Mouse (Mus musculus) T-cell, adult 2 months (primary cell): Measurements from ENCODE around the gene Cpn2.

Source experiments
- DNase-seq: peaks from one replicate; pipeline ENCODE4 v3.0.0; 2022; ENCODE audit warnings: low spot score

Gene Cpn2

DNA sequence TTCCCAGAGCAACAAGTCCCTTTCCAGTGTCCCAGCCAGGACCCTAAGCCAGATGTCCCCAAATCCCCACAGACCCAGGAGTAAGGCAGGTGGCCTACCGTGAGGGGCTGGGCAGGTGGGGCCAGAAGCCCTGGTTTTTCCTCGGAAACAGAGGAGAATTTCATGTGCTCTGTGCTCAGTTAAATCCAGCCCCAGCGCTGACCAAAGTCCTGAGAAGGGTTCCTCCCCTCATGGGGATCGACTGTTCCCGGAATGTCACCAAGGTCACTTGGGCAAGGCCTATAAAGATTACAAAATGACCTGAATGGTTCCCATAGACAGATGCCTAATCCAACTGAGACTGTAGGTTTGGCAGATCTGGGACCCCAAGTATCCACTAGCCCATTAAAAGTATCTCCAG, at the start of gene Cpn2:
TSS of gene Cpn2 (minus strand) at position 141 of the 400 bp plus-strand sequence.
- DNase-seq: no peak

DNA sequence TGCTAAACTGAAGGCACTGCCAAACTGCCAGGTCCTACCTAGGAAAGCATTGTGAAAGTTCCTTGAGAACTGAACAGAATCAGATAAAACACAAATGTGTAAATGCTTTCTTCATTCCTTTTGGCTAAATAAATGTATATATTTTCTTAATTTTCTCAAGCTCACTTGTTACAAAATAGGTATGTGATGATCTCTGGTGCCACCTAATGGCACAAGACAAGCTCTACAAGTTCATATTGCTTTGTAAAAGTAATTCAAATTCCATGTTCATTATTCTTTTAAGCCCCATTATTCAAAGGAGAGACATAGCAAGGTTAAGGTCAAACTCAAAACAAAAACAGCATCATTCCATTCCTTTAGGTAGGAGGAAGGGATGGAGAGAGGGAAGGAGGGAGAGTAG, 46.9 kb upstream of the Cpn2 start:
- DNase-seq: no peak

DNA sequence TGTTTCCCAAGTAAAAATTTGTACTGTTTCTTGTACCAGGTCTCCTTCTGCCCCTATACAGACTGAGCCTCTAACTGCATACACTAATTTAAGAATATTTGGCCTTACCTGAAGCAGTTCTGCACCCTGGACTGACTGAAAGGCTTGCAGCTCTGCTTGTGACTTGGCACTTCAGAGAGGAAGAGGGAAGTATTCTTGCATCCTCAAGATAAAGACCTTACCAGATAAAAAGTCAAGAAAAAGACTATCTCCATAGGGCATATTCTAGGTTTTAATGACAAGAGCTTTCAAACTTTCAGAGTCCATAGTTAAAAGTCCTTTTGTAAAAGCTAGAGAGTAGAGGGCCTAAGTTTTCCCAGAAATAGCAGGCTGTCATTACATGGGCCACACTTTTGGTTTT, 43.3 kb upstream of the Cpn2 start, which contains the start of gene Gp5:
TSS of gene Gp5 (minus strand) at position 133 of the 400 bp plus-strand sequence.
- no peak for DNase-seq

DNA sequence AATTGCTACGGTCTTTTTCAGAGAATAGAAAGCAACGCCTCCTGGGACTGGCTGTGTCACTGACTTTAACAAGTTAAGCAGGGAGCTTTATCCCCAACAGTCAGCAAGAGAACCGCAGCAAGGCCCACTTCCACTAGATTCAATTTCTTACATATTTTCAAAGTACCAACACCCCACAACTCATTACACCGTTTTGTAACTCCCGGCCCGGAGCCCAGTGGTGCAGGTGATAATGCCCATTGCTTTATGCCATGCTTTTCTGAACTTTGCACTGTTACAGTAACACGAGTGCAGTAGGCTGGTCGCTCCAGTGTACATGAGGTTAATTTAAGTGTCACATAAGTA, 42.8 kb upstream of the Cpn2 start:
- no peak for DNase-seq

DNA sequence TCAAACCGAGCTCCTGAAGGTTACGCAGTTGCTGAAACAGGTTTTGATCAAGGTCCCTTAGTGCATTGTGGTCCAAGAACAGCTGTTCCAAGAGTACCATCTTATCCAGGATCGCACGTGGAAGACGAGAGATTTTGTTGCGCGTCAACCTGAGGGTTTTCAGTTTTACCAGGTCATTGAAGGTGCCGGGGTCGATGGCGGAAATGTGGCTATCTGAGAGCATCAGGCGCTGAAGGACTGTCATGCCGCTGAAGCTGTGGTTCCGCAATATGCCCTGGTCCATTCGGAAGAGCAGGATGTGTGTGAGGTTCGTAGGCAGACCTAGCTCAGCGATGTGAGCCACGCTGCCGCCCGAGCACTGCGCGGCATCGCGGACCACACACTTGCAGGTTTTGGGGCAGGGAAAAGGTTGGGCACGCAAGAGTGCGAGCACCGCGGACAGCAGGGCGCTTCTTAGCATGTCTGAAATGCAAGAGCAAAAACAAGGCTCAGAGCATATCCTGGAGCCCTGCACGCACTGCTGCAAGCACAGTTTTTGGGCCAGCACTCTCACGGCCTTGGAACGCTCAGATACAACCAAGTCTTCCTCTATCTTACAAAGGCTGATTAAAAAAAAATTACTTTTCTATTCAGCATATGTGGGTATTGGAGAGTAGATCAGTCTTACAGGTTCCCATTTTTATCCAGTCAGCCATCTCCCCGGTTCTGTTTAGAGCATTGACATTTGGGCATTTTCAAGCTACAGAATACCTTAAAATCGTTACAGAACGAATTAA, 42.3 kb upstream of the Cpn2 start:
- DNase-seq: peak; percentile 8

DNA sequence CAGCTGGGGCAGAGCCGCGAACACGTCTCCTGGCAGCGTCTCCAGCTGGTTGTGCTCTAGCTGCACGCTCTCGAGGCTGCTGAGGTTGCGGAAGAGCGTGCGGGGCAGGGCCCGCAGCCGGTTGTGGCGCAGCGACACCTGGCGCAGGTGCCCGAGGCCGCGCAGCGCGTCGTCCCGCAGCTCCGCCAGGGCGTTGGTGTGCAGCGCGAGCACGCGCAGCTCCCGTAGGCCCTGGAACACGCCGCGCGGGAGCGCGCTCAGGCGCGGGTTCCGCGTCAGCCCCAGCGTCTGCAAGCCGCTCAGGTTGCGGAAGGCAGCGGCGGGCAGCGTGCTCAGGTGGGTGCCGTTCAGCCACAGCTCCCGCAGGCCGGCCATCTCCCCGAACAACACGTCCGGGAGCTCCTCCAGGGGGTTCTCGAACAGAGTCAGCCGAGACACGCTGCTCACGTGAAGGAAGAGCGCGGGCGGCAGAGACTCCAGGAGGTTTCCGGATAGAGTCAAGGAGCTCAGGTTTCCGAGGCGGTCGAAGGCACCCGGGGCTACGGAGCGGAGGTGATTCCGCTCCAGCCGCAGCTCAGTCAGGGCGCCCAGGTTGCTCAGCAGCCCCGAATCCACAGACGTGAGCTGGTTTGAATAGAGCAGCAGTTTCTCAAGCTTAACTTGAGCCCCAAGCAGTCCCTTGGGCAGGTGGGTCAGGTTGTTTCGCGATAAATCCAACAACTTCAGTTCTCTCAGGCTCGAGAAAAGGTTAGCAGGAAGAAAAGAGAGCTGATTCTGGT, 41.5 kb upstream of the Cpn2 start:
- DNase-seq: peak; percentile 48

DNA sequence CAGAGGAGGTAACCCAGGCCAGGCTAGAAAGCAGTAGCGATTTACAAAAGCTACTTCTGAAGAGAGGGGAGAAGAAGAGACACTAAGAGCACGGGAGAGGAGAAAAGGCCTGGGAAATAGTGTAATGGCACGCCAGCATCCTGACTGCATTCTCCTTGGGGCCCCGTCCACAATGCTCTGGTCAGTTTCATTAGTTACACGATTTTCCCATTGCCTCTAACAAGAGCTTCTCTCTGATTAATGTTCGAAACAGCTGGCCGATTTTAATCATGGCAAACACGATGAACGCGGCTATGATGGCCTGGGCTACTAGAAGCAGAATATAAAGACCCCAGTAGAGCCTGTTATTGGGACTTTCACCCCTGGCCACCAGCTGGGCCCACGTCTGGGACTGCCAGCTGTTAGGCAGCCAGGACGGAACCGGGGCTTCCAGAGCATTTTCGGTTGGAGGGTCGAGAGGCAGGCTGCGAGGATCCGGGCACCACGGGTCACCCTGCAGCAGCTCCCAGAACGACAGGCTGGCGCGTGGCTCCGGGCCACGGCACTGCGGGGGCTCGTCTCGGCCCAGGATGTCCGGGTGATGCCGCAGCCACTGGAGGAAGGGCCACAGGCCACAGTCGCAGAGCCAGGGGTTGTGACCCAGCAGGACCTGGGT, 40.8 kb upstream of the Cpn2 start:
- DNase-seq: no peak

DNA sequence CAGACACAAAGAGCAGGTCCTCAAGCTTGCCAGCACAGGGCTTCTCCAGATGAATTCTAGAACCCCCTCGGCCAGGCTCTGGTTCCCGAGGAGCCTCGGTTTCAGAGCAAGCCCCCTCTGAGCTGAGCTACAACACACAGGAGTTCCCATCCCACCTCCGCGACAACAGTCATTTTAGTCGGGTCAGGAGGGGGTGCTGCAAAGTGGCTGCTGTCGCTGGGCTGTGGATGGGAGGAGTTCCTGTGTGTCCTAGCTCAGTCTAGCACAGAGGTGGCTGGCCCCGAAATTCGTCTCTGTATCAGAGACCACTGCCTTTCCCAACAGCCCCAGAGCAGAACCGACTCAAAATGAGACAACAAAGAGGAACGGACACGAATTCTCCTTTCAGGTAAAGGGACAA, 40.0 kb upstream of the Cpn2 start:
- DNase-seq: no peak

DNA sequence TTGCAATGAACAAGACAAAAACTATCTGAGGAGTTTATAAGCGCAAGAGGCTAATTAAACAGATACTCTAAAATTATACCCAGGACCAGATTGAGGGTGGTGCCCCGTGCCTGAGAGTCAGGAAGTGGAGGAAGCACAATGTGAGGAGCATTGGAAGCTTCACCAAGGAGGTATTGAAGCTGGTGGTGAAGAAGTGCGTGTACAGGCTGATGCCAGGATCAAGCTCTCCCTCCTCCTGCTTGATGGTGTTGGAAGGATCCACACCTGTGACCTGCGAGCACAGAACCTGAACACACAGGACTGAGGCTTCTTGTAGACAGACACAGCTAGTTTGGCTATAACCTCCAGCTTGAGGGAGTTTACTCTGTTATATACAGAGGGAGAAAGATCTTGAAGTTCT, 38.8 kb upstream of the Cpn2 start:
- DNase-seq: no peak

DNA sequence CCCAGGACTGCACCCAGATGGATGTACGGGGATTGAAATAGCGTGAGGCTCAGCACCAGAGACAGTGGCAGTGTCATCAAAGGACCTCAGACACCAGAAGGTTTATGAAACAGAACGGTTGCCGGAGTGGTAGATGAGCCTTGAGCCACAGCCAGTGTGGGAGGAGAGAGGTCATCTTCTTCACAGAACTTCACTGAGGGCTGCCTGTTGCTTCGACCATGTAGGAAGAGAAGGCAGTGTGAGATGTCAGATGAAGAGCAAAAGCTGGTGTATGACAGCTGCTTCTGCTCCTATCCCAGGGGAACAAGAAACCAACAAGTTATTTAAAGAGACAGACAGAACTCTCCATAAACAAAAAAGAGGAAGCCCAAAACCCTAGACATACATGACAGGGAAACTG, 36.9 kb upstream of the Cpn2 start:
- DNase-seq: no peak

DNA sequence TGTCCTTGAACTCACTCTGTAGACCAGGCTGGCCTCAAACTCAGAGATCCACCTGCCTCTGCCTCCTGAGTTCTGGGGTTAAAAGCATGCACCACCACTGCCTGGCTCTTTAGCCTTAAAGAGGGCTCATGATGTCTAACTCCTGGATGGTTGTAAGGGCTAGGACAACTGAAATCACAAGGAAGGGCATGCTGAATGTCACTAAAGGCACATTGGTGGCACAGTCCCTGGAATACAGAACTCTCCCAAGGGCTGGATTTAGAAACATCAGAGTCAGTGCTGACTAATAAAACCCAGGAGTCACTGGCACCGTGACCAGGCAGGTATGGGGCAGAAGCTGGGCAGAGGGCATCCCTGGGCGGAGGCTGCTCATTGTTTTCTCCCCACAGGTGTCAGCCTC, 36.1 kb upstream of the Cpn2 start:
- no peak for DNase-seq

DNA sequence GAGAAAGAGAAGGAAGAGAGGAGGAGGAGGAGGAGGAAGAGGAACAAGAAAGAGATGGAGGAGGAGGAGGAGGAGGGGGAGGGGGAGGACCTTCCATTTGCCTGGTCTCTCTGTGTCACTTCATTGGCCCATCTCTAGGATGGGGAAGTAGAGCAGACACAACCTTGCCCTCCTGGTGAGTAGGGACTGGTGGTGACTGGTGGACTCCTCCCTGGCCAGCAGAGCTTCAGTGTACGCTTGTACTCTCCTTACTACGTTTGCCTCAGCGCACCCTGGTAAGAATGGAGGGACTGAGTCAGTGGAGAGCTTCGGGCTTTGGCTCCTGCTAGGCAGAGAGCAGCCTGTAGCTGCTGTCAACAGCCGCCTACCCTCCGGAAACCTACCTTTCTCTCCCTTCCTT, 35.4 kb upstream of the Cpn2 start:
- DNase-seq: no peak

DNA sequence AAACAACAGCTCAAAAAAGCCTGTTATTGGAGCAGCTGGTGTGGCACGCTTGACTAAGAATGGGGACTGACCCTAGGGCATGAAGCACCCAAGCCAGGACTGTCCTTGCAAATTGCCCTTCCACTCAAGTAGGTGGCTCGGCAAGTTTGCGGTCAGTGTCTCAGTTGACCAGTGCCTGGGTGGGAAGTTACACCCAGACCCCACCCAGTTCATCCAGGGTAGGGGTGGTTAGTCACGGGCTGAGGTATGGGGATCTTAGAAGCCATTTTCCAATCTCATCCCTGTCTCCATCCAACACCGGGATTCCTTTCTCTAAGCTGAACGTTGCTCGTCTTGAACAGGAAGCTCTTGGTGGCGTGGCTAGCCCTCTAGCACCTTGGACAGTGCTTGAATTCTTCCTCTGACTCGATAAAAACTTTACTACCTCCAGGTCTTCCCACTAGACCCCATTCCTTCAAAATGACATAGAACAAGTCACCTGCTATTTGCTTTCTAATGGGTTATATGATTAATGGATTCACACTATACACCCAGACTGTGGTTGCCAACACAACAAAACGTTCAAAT, 32.5 kb upstream of the Cpn2 start:
- no peak for DNase-seq

DNA sequence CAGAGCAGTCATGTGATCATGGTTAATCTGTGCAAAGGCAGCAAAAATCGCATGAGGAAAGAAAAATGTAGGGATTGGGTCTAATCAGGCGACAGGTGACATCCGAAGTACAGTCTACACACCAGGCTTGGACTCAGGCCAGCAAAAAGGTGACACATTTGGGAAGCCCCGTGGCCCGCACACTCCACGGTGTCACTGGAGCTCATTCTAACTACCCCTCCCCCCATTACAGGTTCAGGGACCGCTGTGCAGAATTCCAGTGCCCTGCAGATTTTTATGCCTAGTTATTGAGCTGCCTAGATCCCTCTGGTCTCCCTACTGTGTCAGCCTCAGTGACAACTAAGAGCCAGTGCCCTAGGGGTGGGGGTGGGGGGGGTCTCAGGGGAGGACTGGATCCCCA, 30.2 kb upstream of the Cpn2 start:
- DNase-seq: no peak

DNA sequence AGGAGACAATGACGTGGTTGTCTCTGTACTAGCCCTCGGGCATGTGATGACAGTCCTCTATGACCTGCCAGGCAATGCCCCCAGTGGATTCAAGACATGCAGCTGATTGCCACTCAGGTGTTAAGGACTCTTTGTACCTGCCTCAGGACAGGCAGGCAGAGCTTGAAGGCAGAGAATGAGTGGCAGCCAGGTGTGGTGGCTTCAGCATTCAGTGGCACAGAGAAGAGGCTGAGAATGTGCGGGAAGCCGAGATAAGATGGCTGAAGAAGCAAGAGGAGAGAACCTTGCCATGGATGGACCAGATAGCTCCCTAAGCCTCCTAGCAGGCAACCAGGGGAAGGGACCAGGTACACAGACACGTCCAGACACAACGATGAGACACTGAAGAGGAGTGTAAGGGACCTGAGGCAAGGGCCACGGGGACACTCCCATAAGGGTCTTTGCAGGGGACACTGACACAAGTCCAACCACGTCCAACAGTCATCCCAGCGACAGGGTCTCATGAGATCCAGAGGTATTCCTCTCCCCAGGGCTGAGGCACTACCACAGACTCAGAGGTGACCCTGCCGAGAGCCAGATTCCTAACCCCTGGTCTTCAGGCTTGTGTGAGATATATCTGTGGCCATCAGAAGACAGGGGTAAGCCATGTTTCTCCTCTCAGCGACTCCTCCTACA, 29.4 kb upstream of the Cpn2 start:
- DNase-seq: no peak

DNA sequence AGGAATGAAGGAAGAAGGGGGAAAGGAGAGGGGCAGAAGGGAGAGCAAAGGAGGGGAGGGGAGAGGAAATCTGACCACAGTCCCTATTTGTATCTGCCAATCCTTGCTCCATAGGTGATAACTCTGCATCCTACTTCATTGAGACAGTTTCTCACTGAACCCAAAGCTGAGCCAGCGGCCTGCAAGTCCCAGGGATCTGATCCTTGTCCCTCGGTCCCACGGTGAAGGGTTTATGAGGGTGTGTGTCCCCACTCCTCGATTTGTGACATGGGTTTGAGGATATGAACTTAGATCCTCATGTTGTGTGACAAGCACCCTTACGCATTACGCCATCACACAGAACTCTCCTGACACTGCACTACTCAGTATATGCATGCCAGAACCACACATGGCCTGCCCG, 27.8 kb upstream of the Cpn2 start:
- no peak for DNase-seq

DNA sequence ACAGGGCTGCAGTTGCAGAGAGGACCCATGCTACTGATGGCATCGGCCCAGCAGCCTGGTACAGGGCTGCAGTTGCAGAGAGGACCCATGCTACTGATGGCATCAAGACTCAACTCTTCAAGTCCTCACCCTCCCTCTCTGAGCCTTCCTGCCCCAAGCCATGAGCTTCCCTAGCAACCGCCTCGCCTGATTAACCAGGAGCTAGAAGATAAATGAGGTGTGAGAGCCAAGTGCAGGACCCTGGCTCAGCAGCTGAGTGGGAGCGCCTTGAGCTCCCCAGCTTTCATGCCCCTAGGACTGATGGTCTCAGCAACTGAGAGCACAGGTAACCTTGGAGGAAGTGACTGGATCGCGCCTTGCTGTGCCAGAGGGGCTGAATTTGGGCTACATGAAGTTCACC, 23.1 kb upstream of the Cpn2 start:
- DNase-seq: no peak

DNA sequence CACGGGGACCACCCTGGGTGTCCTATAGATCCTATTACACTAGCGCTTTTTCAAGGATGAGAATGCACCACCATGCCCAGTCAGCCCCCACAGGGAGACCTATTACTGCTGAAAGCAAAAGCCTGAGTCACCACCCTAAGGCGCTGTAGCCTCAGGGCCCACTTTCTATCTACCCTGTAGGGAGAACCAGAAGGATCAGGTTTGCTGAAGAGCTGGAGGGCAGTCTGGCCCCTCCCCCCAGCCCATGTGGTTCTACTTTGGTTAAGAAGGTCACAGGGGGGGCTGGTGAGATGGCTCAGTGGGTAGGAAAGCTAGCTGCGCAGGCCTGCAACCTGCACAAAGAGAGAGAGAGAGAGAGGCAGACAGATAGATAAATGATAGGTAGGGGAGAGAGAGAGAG, 18.4 kb upstream of the Cpn2 start:
- no peak for DNase-seq

DNA sequence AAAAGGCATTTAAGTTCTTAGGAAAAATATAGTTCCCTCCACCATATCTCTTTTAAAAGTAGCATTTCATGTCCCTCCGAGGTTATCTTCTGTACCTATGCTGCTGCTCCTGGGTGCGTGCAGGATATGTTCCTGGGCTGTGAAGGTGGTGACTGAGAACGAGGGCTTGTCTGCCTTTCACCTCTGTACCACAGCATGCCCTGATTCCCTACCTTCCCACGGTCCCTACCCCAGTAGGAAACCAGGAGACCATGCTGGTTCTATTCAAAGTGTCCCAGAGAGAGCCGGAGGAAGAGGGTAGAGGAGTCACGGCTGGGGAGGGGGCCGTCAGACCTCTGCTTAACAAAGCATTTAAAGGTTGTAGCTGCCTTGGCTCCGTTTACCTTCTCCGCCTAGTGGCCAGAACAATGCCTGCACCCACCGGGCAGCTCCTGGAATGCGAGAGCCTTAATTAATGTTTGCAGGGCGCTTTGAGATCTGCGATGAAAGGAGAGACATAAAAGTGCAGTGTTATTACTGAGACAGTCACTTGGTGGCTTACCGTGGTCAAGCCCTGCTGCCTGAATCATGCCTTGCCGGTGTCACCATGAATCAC, 16.5 kb upstream of the Cpn2 start:
- no peak for DNase-seq

DNA sequence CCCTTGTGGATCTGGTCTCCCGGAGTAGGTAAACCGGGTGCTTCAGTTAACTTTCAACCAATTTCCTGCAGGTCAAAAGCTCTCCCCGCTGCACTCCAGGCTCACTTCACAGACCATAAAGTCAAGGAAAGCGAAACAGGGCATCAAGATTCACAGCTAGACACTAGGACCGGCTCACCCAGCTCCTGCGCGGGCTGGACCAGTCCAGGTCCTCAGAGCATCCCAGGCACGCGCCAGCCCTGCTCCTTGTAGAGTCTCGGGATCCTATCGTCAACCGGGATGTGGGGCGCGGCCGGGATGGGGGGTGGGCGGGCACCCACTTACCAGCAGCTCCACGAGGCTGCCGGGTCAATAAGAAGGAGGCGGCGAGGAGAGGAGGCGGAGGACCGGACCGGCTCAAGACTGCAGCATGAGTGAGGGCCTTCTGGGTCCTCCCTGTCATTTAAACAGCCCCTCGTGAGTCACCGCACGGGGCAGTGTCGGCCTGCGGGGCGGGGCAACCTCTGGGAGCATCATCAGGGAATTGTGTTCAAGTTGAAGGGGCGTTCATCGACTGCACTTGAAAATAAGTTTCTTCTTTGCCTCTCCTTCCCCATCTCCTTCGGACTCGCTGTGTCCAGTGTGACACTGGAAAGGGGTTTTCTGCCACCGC, 15.7 kb upstream of the Cpn2 start, which contains the start of gene Lrrc15:
TSS of gene Lrrc15 (minus strand) at position 413 of the 652 bp plus-strand sequence.
- DNase-seq: no peak

DNA sequence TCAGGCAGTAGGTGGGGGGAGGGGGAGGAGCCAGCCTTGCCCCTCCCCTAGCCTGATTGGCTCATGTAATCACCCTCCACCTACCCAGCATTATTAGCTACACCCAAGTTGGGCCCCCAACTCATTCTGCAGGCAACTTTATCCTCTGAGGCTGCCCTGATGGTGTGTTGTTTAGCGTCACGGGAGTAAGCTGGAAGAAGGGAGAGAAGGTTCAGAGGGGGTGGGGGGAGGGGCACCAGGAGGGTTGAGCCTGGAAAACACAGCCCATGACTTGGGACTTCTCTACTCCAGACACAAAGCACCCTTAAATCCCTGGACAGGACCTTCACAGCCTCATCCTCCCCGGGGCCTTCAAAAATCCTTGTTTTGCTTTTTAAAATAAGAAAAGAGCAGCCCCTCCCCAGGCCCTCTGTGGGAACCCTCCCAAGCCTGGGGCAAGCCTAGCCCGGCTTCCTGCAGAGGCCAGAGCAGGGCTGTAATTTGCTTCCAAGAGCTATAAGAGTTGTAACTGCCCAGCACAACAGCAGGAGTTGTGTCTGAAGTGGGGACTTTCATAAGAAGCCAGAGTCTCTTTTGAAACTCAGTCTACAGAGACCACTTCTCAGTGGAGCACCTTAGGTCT, 13.5 kb upstream of the Cpn2 start:
- DNase-seq: no peak
